Mouse (Mus musculus) heart, embryonic 16.5 days (tissue): ENCODE measurements around the gene Gm9903. TPM values are rescaled to one million over a fixed set of nuclear protein-coding genes. Genes with fewer than 3 reads are reported as not detected.

ENCODE experiments used
- ATAC-seq: fragments of 200-750 bp; cut with Nextera tagmentation; replicated peaks from 2 replicates; pipeline ENCODE4 v1.8.0; 2017; ENCODE audit warnings: moderate number of reproducible peaks; ENCODE audit not compliant: insufficient read depth, low FRiP score; ENCODE audit errors: extremely low read depth
- H3K27ac ChIP-seq: fragments of 300-500 bp; sonication (generic); 2 replicates; pipeline ENCODE4 v1.5.1; 2014; ENCODE audit warnings: mild to moderate bottlenecking, low read length, control low read depth, moderate library complexity
- H3K27me3 ChIP-seq: fragments of 300-500 bp; sonication (generic); 2 replicates; pipeline ENCODE4 v1.6.1; 2014; ENCODE audit warnings: low read length, mixed read lengths; ENCODE audit not compliant: control insufficient read depth, insufficient read depth
- H3K36me3 ChIP-seq: fragments of 300-500 bp; sonication (generic); 2 replicates; pipeline ENCODE4 v1.6.1; 2014; ENCODE audit not compliant: control insufficient read depth, insufficient read depth
- H3K4me1 ChIP-seq: fragments of 300-500 bp; sonication (generic); 2 replicates; pipeline ENCODE4 v1.6.1; 2014; ENCODE audit warnings: low read length, mixed read lengths; ENCODE audit not compliant: control insufficient read depth, insufficient read depth
- H3K4me2 ChIP-seq: fragments of 300-500 bp; sonication (generic); 2 replicates; pipeline ENCODE4 v1.6.1; 2014; ENCODE audit warnings: low read depth, mild to moderate bottlenecking, control low read depth, low read length
- H3K4me3 ChIP-seq: fragments of 300-500 bp; sonication (generic); 2 replicates; pipeline ENCODE4 v1.5.1; 2014; ENCODE audit warnings: mild to moderate bottlenecking, control low read depth, low read length
- H3K9ac ChIP-seq: fragments of 300-500 bp; sonication (generic); 2 replicates; pipeline ENCODE4 v1.6.1; 2014; ENCODE audit warnings: low read length, control low read depth
- H3K9me3 ChIP-seq: fragments of 300-500 bp; sonication (generic); replicated peaks from 2 replicates; pipeline ENCODE4 v1.6.1; 2016; ENCODE audit warnings: low read length; ENCODE audit not compliant: control insufficient read depth
- WGBS: fragments of 180-500 bp; shearing (Covaris S2); extraction: QIAGEN DNeasy Blood & Tissue Kit; methylation state at CpG from one replicate; pipeline ENCODE4 v1.1.7; 2014; 5-methylcytosine and 5-hydroxymethylcytosine counted together
- polyA plus RNA-seq: library from polyadenylated mRNA; unstranded; fragments of >200 nt; fragmentation: Nextera tagmentation; extraction: Ambion mirVana; gene quantifications from 2 replicates; pipeline ENCODE4 v1.2.1, GENCODE M21; 2015

The Gm9903 gene
- polyA plus RNA-seq, 1 experiment from 2014 or later: 1.00 TPM

- Histone ChIP-seq H3K4me1 (peaks cover 19% of the 10 kb centered on the region), H3K9me3 (no peaks in the 10 kb centered on the region), H3K9ac (no peak overlapping the region), H3K36me3 (peaks cover 8% of the 10 kb centered on the region), H3K27ac (no peak overlapping the region), H3K4me3 (no peak overlapping the region), H3K4me2 (no peak overlapping the region), H3K27me3 (no peaks in the 10 kb centered on the region)
- 79% methylated on average over 1 of the region's 1 CpGs for WGBS
- ATAC-seq: no peak
Observed at GRCm38 (mm10) chr5:33632526-33632925, 2.8 kb downstream of the Gm9903 start.

DNA sequence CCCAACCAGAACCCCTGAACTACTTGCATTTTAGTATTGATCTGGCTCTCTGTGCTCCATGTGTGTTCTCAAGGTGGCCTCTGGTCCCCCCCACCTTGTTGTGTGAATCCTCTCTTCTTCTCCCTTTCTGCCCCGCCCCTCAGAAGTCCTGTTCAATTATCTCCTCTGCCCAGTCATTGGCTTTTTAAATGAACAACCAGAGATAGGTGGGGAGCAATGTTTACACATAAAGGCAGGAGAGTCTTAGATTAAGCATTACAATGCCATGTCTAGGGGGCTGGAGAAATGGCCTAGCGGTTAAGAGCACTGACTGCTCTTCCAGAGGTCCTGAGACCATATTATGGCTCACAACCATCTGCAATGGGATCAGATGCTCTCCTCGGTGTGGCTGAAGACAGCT, 5.6 kb downstream of the Gm9903 start:
- Histone ChIP-seq H3K36me3 (peaks cover 22% of the 10 kb centered on the region), H3K4me1 (peaks cover 6% of the 10 kb centered on the region; the same call in 1 of the 2 replicates), H3K27me3 (no peaks in the 10 kb centered on the region), H3K4me3 (no peak overlapping the region), H3K9ac (no peak overlapping the region), H3K9me3 (no peaks in the 10 kb centered on the region), H3K27ac (no peak overlapping the region), H3K4me2 (no peak overlapping the region)
- no peak for ATAC-seq
- WGBS: 87% methylated on average over 3 of the region's 3 CpGs

GRCm38 (mm10) chr5:33637606-33638350, 8.1 kb downstream of the Gm9903 start:
- H3K4me2 ChIP-seq: no peak overlapping the region
- H3K9ac ChIP-seq: no peak overlapping the region
- H3K27ac ChIP-seq: no peak overlapping the region
- 74% methylated on average over 3 of the region's 3 CpGs for WGBS
- no peak for ATAC-seq
- H3K27me3 ChIP-seq: no peaks in the 10 kb centered on the region
- peaks cover 36% of the 10 kb centered on the region for H3K36me3 ChIP-seq
- no peaks in the 10 kb centered on the region for H3K9me3 ChIP-seq
- H3K4me3 ChIP-seq: no peak overlapping the region
- no peaks in the 10 kb centered on the region for H3K4me1 ChIP-seq

- ATAC-seq: no peak
- H3K9ac ChIP-seq: no peak overlapping the region
- H3K36me3 ChIP-seq: peaks cover 46% of the 10 kb centered on the region
- no peaks in the 10 kb centered on the region for H3K9me3 ChIP-seq
- H3K27me3 ChIP-seq: no peaks in the 10 kb centered on the region
- no peak overlapping the region for H3K4me3 ChIP-seq
- H3K4me1 ChIP-seq: no peaks in the 10 kb centered on the region
- 48% methylated on average over 4 of the region's 4 CpGs for WGBS
- no peak overlapping the region for H3K27ac ChIP-seq
- H3K4me2 ChIP-seq: no peak overlapping the region
Observed at GRCm38 (mm10) chr5:33638826-33639225, 9.1 kb downstream of the Gm9903 start.

GRCm38 (mm10) chr5:33640652-33641051, 10.9 kb downstream of the Gm9903 start:
- H3K4me2 ChIP-seq: no peak overlapping the region
- no peaks in the 10 kb centered on the region for H3K27me3 ChIP-seq
- no peak overlapping the region for H3K4me3 ChIP-seq
- 37% methylated on average over 3 of the region's 3 CpGs for WGBS
- peaks cover 59% of the 10 kb centered on the region for H3K36me3 ChIP-seq
- no peak for ATAC-seq
- H3K9ac ChIP-seq: no peak overlapping the region
- no peaks in the 10 kb centered on the region for H3K9me3 ChIP-seq
- H3K4me1 ChIP-seq: no peaks in the 10 kb centered on the region
- no peak overlapping the region for H3K27ac ChIP-seq

DNA sequence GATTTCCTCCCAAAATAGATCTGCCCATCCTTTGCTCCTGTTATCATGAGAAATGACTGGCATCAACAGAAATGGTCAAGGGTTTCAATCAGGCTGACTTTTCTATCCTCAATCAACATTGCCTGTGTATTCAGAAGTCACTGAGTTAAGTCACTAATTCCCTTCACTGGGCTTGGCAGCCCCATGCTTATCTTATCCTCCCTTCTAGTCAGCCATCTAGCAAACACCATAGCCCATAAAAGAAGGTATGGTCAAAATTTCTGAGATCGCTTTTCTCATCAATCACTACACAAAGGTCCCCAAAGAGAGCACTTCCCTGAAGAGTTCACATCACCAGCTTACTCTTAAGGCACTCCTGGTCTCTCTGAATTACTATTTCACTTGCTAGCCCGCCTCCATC, 21.3 kb downstream of the Gm9903 start:
- H3K27me3 ChIP-seq: no peaks in the 10 kb centered on the region
- H3K4me1 ChIP-seq: peaks cover 23% of the 10 kb centered on the region
- H3K9me3 ChIP-seq: no peaks in the 10 kb centered on the region
- ATAC-seq: no peak
- peak overlapping the region; percentile 87 for H3K27ac ChIP-seq
- H3K4me3 ChIP-seq: peak overlapping the region; percentile 68
- peak overlapping the region; percentile 69 for H3K9ac ChIP-seq
- H3K4me2 ChIP-seq: peak overlapping the region; percentile 74
- H3K36me3 ChIP-seq: peaks cover 43% of the 10 kb centered on the region
- WGBS: 12% methylated on average over 2 of the region's 2 CpGs

GRCm38 (mm10) chr5:33651541-33651920, 21.8 kb downstream of the Gm9903 start:
- Histone ChIP-seq H3K4me2 (peak overlapping the region; percentile 74), H3K27ac (peak overlapping the region; percentile 87), H3K36me3 (peaks cover 38% of the 10 kb centered on the region), H3K9ac (peak overlapping the region; percentile 69), H3K4me3 (peak overlapping the region; percentile 68), H3K27me3 (no peaks in the 10 kb centered on the region), H3K4me1 (peaks cover 27% of the 10 kb centered on the region), H3K9me3 (no peaks in the 10 kb centered on the region)
- under 1% methylated on average over 11 of the region's 11 CpGs for WGBS
- ATAC-seq: no peak

DNA sequence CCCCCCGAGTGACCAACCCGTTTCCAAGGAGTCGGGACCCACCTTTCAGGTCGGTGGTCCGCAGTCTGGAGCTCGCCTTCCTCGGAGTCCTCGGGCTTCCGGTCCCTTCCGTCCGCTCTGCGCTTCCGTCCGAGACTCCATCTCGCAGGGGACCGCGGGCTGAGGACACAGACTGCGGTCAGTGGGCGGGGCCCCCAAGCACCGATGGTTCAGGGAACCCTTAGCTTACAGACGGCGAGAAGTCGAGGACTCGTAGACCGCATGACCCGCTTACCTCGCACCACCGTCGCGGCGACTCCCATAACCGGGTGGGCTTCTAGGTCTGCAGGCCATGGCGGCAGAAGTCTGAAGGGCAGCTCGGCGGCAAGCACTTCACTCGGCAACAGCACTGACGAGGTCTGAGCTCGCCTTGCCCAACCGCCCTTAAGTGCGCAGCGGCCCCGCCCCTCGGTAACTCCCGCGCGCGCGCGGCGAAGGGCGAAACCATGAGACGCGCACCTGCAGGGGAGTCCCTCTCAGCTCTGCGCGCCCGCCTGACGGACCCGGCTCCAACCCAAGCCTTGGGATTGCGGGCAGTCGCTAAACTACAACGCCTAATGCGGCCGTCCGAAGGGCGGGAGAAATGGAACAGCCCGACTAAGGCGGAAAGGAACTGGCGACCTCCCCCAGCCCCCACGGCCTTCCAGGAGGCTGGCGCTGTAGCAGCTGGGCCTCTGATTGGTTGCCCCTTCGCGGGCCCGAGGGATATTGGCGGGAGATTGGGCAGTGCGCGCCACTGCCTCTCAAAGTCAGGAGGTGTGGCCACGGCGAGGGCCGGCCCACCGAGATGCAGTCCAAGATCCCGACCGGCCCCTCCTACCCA, 22.4 kb downstream of the Gm9903 start, which contains the start of gene Slbp:
TSS of gene Slbp (minus strand) at position 654 of the 862 bp plus-strand sequence.
- peak; percentile 96 for ATAC-seq
- H3K4me2 ChIP-seq: peak within 1 kb of the TSS; percentile 74
- H3K9me3 ChIP-seq: no peaks in the 10 kb centered on the region
- H3K4me3 ChIP-seq: peak within 1 kb of the TSS; percentile 68
- H3K4me1 ChIP-seq: peaks cover 32% of the 10 kb centered on the region
- no peaks in the 10 kb centered on the region for H3K27me3 ChIP-seq
- WGBS: under 1% methylated on average over 82 of the region's 82 CpGs
- H3K27ac ChIP-seq: peak within 1 kb of the TSS; percentile 87
- peak within 1 kb of the TSS; percentile 73 for H3K9ac ChIP-seq
- H3K36me3 ChIP-seq: peaks cover 34% of the 10 kb centered on the region

DNA sequence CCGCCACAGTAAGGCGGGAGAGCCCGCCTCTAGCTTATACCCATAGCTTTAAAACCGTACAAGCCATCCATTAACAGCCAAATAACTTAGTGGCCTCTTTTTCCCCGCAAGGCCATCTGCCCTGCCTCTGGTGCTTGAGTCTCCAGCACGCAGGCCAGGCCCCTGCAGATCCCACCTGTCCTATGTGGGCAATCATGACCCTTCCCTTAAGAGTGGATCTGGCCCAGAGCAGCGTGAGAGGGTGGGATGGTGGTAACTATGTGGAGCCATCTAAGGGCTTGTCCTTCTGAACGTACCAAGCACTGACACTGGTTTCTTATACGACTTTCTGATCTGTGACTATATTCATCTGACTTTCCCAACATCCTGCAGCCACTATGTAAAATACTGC, 23.1 kb downstream of the Gm9903 start:
- Histone ChIP-seq H3K27ac (peak overlapping the region; percentile 80), H3K4me1 (peaks cover 32% of the 10 kb centered on the region), H3K36me3 (peaks cover 28% of the 10 kb centered on the region), H3K9ac (peak overlapping the region; percentile 73), H3K9me3 (no peaks in the 10 kb centered on the region), H3K27me3 (no peaks in the 10 kb centered on the region), H3K4me3 (peak overlapping the region; percentile 68), H3K4me2 (peak overlapping the region; percentile 74)
- 4% methylated on average over 9 of the region's 9 CpGs for WGBS
- ATAC-seq: no peak
